Mouse (Mus musculus) G1E (cell line): ENCODE measurements around the gene Crybb2. TPM values are rescaled to one million over a fixed set of nuclear protein-coding genes. Genes with fewer than 3 reads are reported as not detected.

Source experiments
- ATAC-seq: 2 replicates; pipeline ENCODE4 v1.8.0; 2016; ENCODE audit warnings: mild to moderate bottlenecking; ENCODE audit not compliant: insufficient number of reproducible peaks, poor library complexity, low FRiP score, severe bottlenecking; ENCODE audit errors: extremely low read depth
- DNase-seq: peaks from one replicate; pipeline ENCODE4 v3.0.0; 2012; ENCODE audit warnings: low spot score
- H3K27me3 ChIP-seq: 2 replicates; pipeline ENCODE4 v1.6.1; 2012; ENCODE audit warnings: mild to moderate bottlenecking, low read length, inconsistent platforms; ENCODE audit not compliant: insufficient read depth
- H3K36me3 ChIP-seq: replicated peaks from 2 replicates; pipeline ENCODE3; 2012; ENCODE audit warnings: mild to moderate bottlenecking, inconsistent platforms
- H3K4me1 ChIP-seq: 2 replicates; pipeline ENCODE4 v1.6.1; 2012; ENCODE audit warnings: low read depth, low read length, inconsistent platforms, mixed read lengths; ENCODE audit not compliant: insufficient read depth
- H3K4me3 ChIP-seq: 2 replicates; pipeline ENCODE4 v1.5.1; 2012; ENCODE audit warnings: low read depth, mild to moderate bottlenecking, inconsistent platforms, low read length, moderate library complexity, mixed read lengths
- H3K9me3 ChIP-seq: replicated peaks from 2 replicates; pipeline ENCODE4 v1.6.1; 2012; ENCODE audit warnings: inconsistent platforms
- CTCF ChIP-seq: IDR thresholded peaks from 2 replicates; pipeline ENCODE4 v1.5.1; 2012; ENCODE audit warnings: low read depth, low read length, inconsistent platforms, mixed read lengths
- GATA1 ChIP-seq: IDR thresholded peaks from 2 replicates; pipeline ENCODE4 v1.6.1; 2012; ENCODE audit warnings: borderline replicate concordance, low read length, inconsistent platforms, mixed read lengths
- GATA2 ChIP-seq: IDR thresholded peaks from 2 replicates; pipeline ENCODE4 v1.6.1; 2012; ENCODE audit warnings: low read depth, low read length, inconsistent platforms, borderline replicate concordance
- POLR2AphosphoS5 ChIP-seq: IDR thresholded peaks from 2 replicates; pipeline ENCODE4 v1.6.1; 2012; ENCODE audit warnings: low read depth, low read length, inconsistent platforms; ENCODE audit not compliant: insufficient replicate concordance
- TAL1 ChIP-seq: conservative IDR thresholded peaks from 2 replicates; pipeline ENCODE4 v1.6.1; 2012; ENCODE audit warnings: low read depth, low read length, inconsistent platforms, mixed read lengths
- polyA plus RNA-seq: library from polyadenylated mRNA; stranded (reverse); fragments of >175 nt; gene quantifications from 2 replicates; pipeline ENCODE4 v1.2.3, GENCODE M21; 2012
- total RNA-seq, 2 experiments: library from RNA; stranded (forward) in 1 of 2; stranded (reverse) in 1 of 2; fragments of 200-1000 nt in 1 of 2; fragments of >200 nt in 1 of 2; fragmentation: Nextera tagmentation in 1 of 2; gene quantifications; 2 replicates each; pipeline ENCODE4 v1.2.3; 2014 to 2017

The Crybb2 gene
- total and polyA plus RNA-seq, 3 experiments = not detected

DNA sequence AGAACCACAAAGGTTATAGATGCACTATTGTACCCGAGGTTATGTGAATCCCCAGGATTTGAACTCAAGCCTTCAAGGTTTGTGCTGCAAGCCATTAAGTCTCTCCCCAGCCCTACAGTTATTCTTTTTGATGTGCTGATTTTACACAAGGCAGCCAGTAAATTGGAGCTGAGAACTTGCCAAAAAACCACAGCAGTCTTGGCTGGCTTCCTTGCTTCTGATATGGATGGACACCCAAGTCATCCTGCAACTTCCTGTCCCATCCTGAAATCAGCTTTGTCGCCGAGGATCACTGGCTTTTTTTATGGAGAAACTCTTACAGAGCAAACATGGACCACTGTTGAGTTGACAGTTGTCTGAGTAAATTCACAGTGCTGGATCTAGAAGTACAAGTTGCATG, 39.8 kb downstream of the Crybb2 start:
- no peaks in the 10 kb centered on the region for H3K4me1 ChIP-seq
- no peak for ATAC-seq
- TF ChIP-seq GATA1 = no peak
- TF ChIP-seq GATA2 = no peak
- TF ChIP-seq TAL1 = no peak
- TF ChIP-seq CTCF = no peak
- TF ChIP-seq POLR2AphosphoS5 = no peak

DNA sequence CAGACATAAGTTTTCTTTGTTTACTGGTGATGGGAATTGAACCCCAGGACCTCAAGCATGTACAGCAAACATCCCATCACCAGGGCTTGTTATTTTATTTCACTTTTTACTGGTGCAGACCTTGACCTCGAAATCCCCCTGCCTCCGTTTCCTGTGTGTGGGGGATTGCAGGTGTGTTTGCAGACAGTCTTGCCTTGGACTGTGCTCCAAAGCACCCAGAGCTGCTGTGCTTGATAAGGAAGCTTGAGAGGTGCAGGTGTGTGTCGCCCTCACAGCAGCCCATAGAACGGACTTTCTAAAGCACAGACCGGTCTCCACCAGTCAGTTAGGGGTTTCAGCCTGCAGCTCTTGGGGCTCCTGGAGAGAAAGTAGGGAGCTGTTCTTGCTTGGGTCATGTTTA, 43.2 kb downstream of the Crybb2 start:
- Histone ChIP-seq H3K27me3 (no peaks in the 10 kb centered on the region), H3K9me3 (peaks cover 93% of the 10 kb centered on the region), H3K36me3 (no peaks in the 10 kb centered on the region), H3K4me3 (no peak overlapping the region), H3K4me1 (no peaks in the 10 kb centered on the region)
- DNase-seq (no peak), ATAC-seq (no peak)
- no peak for TF ChIP-seq GATA1
- no peak for TF ChIP-seq POLR2AphosphoS5
- no peak for TF ChIP-seq CTCF
- no peak for TF ChIP-seq GATA2
- no peak for TF ChIP-seq TAL1

More for the DNA sequence above, 39.8 kb downstream of the Crybb2 start:
- no peak for DNase-seq
- Histone ChIP-seq H3K9me3 (peaks cover 86% of the 10 kb centered on the region), H3K27me3 (no peaks in the 10 kb centered on the region), H3K4me3 (no peak overlapping the region), H3K36me3 (no peaks in the 10 kb centered on the region)

DNA sequence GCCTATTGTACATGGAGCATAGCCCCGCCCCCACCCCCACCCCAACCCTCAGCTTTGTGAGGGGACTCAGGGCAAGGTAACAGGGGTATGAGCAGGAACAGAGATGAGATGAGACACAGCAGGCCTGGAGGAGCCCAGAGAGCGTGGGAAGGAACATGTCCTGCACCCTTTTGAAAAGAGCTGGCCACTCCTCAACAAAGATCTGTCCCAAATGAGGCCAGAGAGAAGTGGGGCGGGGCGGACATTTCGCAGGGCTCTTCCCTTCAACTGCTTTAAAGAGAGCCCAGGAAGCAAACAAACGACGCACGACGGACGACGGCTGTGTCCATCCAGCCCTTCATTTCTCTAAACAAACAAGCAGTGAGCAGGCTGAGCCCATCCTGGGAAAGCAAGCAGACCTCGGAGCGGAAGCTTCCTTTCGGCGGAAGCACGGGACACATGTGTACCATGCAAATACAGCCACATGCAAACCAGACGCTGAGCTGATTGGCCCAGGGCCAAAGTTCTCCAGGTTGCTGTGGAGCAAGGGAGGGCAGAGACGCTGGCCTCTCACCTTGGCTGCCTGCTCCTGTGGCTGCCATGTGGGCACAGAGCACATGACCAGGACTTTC, 45.7 kb downstream of the Crybb2 start:
- TF ChIP-seq POLR2AphosphoS5 (no peak), TAL1 (no peak), CTCF (no peak), GATA1 (no peak), GATA2 (no peak)
- no peak for ATAC-seq
- Histone ChIP-seq H3K4me3 (no peak overlapping the region; the same call in 1 of the 2 replicates), H3K36me3 (no peaks in the 10 kb centered on the region), H3K4me1 (no peaks in the 10 kb centered on the region), H3K27me3 (no peaks in the 10 kb centered on the region), H3K9me3 (peaks cover 86% of the 10 kb centered on the region)
- DNase-seq = no peak

DNA sequence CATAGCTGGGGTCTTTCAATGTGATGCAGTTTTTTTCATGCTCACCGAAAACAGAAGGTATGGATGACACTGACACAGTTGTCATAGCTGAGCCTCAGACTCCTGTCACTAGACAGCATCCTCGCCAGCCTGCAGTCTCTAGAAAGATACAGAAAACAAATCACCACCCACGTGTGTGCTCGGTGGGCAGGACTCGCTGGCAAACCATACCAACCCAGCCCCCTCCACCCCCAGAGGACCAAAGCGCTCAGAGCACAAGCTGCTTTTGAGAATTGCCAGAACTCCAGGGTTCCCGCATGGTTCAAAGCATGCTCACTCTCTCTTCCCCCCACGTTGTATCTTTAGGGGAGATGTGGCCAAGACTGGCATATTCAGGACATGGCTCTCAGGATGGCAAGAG, 51.7 kb downstream of the Crybb2 start:
- no peak for ATAC-seq
- no peaks in the 10 kb centered on the region for H3K36me3 ChIP-seq
- no peak for DNase-seq
- peaks cover 88% of the 10 kb centered on the region for H3K9me3 ChIP-seq
- TF ChIP-seq GATA1 (no peak), TAL1 (no peak), CTCF (no peak), POLR2AphosphoS5 (no peak), GATA2 (no peak)
- no peak overlapping the region for H3K4me3 ChIP-seq
- H3K4me1 ChIP-seq = no peaks in the 10 kb centered on the region
- H3K27me3 ChIP-seq = no peaks in the 10 kb centered on the region

DNA sequence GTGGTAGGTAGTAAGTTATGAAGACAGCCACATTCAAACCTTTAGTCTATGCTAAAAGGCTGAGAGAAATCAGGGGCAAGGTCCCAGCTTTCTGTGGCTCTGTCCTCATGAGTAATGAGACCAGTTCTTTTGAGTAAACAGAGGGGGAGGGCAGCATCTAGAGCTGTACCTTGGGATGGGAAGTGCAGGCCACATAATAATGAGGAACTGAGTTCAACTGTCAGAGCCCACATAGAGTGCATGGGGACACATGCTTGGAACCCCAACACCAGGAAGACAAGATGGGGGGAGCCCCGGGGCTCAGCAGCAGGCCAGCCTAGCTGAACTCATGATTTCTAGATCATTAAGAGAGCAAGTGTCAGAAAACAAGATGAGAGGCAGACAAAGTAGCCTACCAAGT, 52.9 kb downstream of the Crybb2 start:
- Histone ChIP-seq H3K36me3 (no peaks in the 10 kb centered on the region), H3K27me3 (no peaks in the 10 kb centered on the region), H3K4me1 (no peaks in the 10 kb centered on the region), H3K4me3 (no peak overlapping the region), H3K9me3 (peaks cover 88% of the 10 kb centered on the region)
- no peak for DNase-seq
- no peak for TF ChIP-seq GATA2
- TF ChIP-seq TAL1 = no peak
- TF ChIP-seq POLR2AphosphoS5 = no peak
- TF ChIP-seq GATA1 = no peak
- no peak for TF ChIP-seq CTCF
- no peak for ATAC-seq

DNA sequence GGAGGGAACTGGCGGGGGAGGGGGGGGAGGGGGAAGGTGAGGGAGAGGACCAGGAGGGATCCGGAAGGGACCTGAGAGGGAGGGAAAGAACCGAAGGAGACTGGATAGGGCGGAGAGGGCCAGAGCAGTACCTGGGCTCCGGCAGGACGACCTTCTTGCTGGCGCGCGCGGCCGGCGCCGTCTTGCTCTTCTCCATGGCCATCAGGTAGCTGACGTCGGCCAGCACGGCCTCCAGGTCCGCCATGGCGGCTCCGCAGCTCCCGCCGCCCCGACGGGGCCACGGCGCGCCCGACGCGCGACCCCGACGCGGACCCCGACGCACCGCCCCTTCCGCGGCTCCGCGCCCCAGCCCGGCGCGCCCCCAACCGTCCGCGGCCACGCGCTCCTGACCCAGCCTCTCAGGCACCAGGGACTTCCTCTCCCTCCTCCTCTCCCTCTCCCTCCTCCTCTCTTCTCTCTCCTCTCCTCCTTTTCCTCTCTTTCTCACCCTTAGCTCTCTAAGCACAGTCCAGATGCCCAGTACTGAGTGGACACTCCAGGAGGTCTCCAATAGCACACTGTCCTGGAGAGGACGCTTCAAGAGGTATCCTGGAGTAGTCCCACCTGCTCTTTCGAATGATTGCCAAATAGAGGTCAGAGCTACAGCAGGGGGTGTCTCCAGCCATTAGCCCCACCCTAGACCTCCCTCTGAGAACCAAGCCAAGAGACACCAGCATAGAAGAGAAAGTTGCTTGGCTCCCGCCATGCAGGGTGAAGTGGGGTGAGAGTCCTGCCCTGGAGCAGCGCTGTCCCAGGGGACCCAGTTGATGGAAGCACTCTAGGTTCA, 54.5 kb downstream of the Crybb2 start, which contains the start of gene Grk3:
TSS of gene Grk3 (minus strand) at position 556 of the 826 bp plus-strand sequence.
- DNase-seq (no peak), ATAC-seq (no peak)
- H3K4me3 ChIP-seq = no peak within 1 kb of the TSS
- H3K4me1 ChIP-seq = no peaks in the 10 kb centered on the region
- TF ChIP-seq CTCF = no peak
- TF ChIP-seq POLR2AphosphoS5 = no peak
- no peak for TF ChIP-seq GATA2
- TF ChIP-seq TAL1 = no peak
- no peak for TF ChIP-seq GATA1
- no peaks in the 10 kb centered on the region for H3K27me3 ChIP-seq
- no peaks in the 10 kb centered on the region for H3K36me3 ChIP-seq
- peaks cover 91% of the 10 kb centered on the region for H3K9me3 ChIP-seq

DNA sequence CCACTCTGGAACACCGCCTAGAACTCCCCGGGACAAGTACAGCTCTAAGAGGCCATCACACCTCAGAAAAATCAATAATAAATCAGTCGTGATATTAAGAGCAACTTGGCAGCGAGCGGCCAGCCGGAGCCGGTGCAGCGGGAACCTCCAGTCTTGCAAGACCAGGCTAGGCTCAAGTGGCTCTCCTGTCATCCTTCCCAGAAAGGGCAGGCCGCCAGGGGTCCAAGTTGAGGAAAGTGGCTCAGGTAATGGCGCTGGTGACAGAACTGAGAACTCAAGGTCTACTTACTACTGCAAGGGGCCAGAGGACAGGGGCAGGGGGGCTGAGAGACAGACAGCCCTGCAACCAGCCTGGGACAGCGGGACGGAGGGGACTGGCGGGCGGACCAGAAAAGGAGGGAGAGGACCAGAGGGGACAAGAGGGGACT, 55.1 kb downstream of the Crybb2 start:
- no peaks in the 10 kb centered on the region for H3K27me3 ChIP-seq
- DNase-seq (no peak), ATAC-seq (no peak)
- no peaks in the 10 kb centered on the region for H3K36me3 ChIP-seq
- peaks cover 92% of the 10 kb centered on the region for H3K9me3 ChIP-seq
- no peak overlapping the region for H3K4me3 ChIP-seq
- no peaks in the 10 kb centered on the region for H3K4me1 ChIP-seq
- TF ChIP-seq POLR2AphosphoS5 (no peak), GATA2 (no peak), TAL1 (no peak), GATA1 (no peak), CTCF (no peak)
